Mouse (Mus musculus): ENCODE data around the gene Cst9. TPM values are rescaled to one million over a fixed set of nuclear protein-coding genes. Genes with fewer than 3 reads are reported as not detected.

Cst9 gene
- polyA plus RNA-seq, 1 experiment from 2014 or later = not detected

DNA sequence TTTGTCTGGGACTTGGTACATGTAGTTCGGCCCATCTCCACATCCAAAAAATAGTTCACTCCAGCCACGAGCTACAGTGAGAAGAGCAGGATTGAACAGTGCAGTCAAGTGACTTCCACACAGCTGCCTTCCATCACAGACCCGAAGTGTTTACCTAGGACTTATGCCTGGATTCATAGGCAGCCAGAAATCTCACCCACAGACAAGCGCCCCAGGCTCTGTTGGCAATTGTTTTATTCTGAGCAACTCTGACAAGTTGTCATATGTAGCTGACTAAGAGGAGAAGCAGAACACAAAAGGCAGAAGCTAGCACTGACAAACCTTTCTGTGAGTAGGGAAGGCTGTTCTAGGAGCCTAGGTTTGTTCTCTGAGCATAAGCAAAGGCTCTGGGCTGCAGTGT is 37.9 kb downstream of the Cst9 start:
- ATAC-seq (ENCODE audit: insufficient number of reproducible peaks, low FRiP score, low TSS enrichment, low read depth) = no peak
- Histone ChIP-seq H3K9me3 (ENCODE audit: control insufficient read depth, low read length) (no peaks in the 10 kb centered on the region), H3K36me3 (ENCODE audit: control insufficient read depth, insufficient read depth, low read length) (no peaks in the 10 kb centered on the region; the same call in 1 of the 2 replicates), H3K4me3 (ENCODE audit: low read depth, low read length) (no peak overlapping the region), H3K27ac (replicated peaks; ENCODE audit: low read depth, low read length) (no peak overlapping the region), H3K9ac (ENCODE audit: low read length) (no peak overlapping the region; the same call in 1 of the 2 replicates), H3K4me2 (ENCODE audit: low read depth, severe bottlenecking) (no peak overlapping the region; the same call in 1 of the 2 replicates), H3K4me1 (ENCODE audit: control insufficient read depth, insufficient read depth, low read length) (peaks cover 10% of the 10 kb centered on the region), H3K27me3 (ENCODE audit: control insufficient read depth, insufficient read depth, low read length) (no peaks in the 10 kb centered on the region)
- no peak for DNase-seq (ENCODE audit: low spot score)
- 86% methylated on average over 4 of the region's 4 CpGs for WGBS

GRCm38 (mm10) chr2:148874224-148874616 is 39.3 kb downstream of the Cst9 start:
- Histone ChIP-seq H3K27me3 (ENCODE audit: control insufficient read depth, insufficient read depth, low read length) (no peaks in the 10 kb centered on the region), H3K9me3 (ENCODE audit: control insufficient read depth, low read length) (no peaks in the 10 kb centered on the region), H3K4me1 (ENCODE audit: control insufficient read depth, insufficient read depth, low read length) (peaks cover 10% of the 10 kb centered on the region), H3K4me3 (ENCODE audit: low read depth, low read length) (peak overlapping the region; percentile 91), H3K9ac (ENCODE audit: low read length) (peak overlapping the region; percentile 22; the same call in 1 of the 2 replicates), H3K36me3 (ENCODE audit: control insufficient read depth, insufficient read depth, low read length) (no peaks in the 10 kb centered on the region; the same call in 1 of the 2 replicates), H3K27ac (replicated peaks; ENCODE audit: low read depth, low read length) (no peak overlapping the region), H3K4me2 (ENCODE audit: low read depth, severe bottlenecking) (peak overlapping the region; percentile 78)
- WGBS = 61% methylated on average over 3 of the region's 3 CpGs
- ATAC-seq (ENCODE audit: insufficient number of reproducible peaks, low FRiP score, low TSS enrichment, low read depth) = no peak
- no peak for DNase-seq (ENCODE audit: low spot score)

GRCm38 (mm10) chr2:148874617-148875334 is 39.8 kb downstream of the Cst9 start:
- Histone ChIP-seq H3K27me3 (ENCODE audit: control insufficient read depth, insufficient read depth, low read length) (no peaks in the 10 kb centered on the region), H3K36me3 (ENCODE audit: control insufficient read depth, insufficient read depth, low read length) (no peaks in the 10 kb centered on the region; the same call in 1 of the 2 replicates), H3K9ac (ENCODE audit: low read length) (peak overlapping the region; percentile 85), H3K4me1 (ENCODE audit: control insufficient read depth, insufficient read depth, low read length) (peaks cover 10% of the 10 kb centered on the region), H3K4me3 (ENCODE audit: low read depth, low read length) (peak overlapping the region; percentile 91), H3K4me2 (ENCODE audit: low read depth, severe bottlenecking) (peak overlapping the region; percentile 78), H3K9me3 (ENCODE audit: control insufficient read depth, low read length) (no peaks in the 10 kb centered on the region), H3K27ac (replicated peaks; ENCODE audit: low read depth, low read length) (peak overlapping the region; percentile 85)
- WGBS = under 1% methylated on average over 34 of the region's 34 CpGs
- ATAC-seq (ENCODE audit: insufficient number of reproducible peaks, low FRiP score, low TSS enrichment, low read depth) (peak; percentile 42; the same call in 1 of the 2 replicates), DNase-seq (ENCODE audit: low spot score) (peak; percentile 40)

GRCm38 (mm10) chr2:148875335-148875811 is 40.4 kb downstream of the Cst9 start, which contains the start of gene Cst3:
TSS of gene Cst3 (minus strand) at chr2:148875692.
- ATAC-seq (ENCODE audit: insufficient number of reproducible peaks, low FRiP score, low TSS enrichment, low read depth) = peak; percentile 97
- Histone ChIP-seq H3K4me3 (ENCODE audit: low read depth, low read length) (peak within 1 kb of the TSS; percentile 91), H3K27ac (replicated peaks; ENCODE audit: low read depth, low read length) (peak within 1 kb of the TSS; percentile 85), H3K36me3 (ENCODE audit: control insufficient read depth, insufficient read depth, low read length) (no peaks in the 10 kb centered on the region; the same call in 1 of the 2 replicates), H3K9ac (ENCODE audit: low read length) (peak within 1 kb of the TSS; percentile 85), H3K27me3 (ENCODE audit: control insufficient read depth, insufficient read depth, low read length) (no peaks in the 10 kb centered on the region), H3K9me3 (ENCODE audit: control insufficient read depth, low read length) (no peaks in the 10 kb centered on the region), H3K4me2 (ENCODE audit: low read depth, severe bottlenecking) (peak within 1 kb of the TSS; percentile 78), H3K4me1 (ENCODE audit: control insufficient read depth, insufficient read depth, low read length) (peaks cover 10% of the 10 kb centered on the region)
- under 1% methylated on average over 19 of the region's 19 CpGs for WGBS
- DNase-seq (ENCODE audit: low spot score) = peak; percentile 95

DNA sequence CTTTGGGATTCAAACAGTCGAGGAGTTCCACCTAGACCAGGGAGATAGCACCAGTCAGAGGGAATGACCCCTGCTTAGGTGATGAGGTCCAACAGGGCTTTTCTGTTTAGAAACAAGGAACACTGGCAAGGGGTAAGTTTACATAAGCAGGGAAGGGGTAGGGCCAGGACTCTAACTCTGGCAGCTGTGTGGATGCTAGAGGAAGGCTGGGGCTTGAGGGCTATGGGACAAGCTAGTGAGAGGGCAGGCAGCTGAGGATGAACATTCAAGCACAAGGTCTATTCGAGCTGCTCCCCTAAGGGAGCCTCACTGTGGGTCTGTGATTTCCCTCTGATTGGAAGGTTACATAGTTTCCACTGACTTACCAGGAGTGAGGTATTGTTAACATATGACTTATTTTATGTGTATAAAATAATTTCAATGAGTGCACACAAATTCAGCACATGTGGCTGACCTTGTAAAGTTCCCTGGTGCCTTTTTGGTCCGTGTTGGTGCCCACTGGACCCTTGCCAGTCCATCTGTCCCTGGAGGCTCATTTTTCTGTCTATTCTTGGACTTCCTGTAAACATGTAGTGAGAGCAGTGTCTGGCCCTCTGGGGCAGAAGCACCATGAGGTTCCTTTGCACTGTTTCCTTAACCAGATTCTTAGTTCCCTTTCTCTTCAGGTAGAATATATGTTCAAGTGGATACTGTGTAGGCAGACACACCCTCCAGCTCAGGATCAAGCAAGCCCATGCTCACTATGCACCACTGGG is 42.2 kb downstream of the Cst9 start:
- WGBS = 48% methylated on average over 3 of the region's 3 CpGs
- no peak overlapping the region for H3K9ac ChIP-seq (ENCODE audit: low read length)
- H3K9me3 ChIP-seq (ENCODE audit: control insufficient read depth, low read length) = no peaks in the 10 kb centered on the region
- H3K4me1 ChIP-seq (ENCODE audit: control insufficient read depth, insufficient read depth, low read length) = peaks cover 10% of the 10 kb centered on the region
- no peak overlapping the region for H3K4me3 ChIP-seq (ENCODE audit: low read depth, low read length)
- no peak overlapping the region for H3K4me2 ChIP-seq (ENCODE audit: low read depth, severe bottlenecking)
- no peaks in the 10 kb centered on the region for H3K36me3 ChIP-seq (ENCODE audit: control insufficient read depth, insufficient read depth, low read length)
- no peaks in the 10 kb centered on the region for H3K27me3 ChIP-seq (ENCODE audit: control insufficient read depth, insufficient read depth, low read length)
- DNase-seq (ENCODE audit: low spot score) = no peak
- no peak overlapping the region for H3K27ac ChIP-seq (replicated peaks; ENCODE audit: low read depth, low read length)
- ATAC-seq (ENCODE audit: insufficient number of reproducible peaks, low FRiP score, low TSS enrichment, low read depth) = no peak

DNA sequence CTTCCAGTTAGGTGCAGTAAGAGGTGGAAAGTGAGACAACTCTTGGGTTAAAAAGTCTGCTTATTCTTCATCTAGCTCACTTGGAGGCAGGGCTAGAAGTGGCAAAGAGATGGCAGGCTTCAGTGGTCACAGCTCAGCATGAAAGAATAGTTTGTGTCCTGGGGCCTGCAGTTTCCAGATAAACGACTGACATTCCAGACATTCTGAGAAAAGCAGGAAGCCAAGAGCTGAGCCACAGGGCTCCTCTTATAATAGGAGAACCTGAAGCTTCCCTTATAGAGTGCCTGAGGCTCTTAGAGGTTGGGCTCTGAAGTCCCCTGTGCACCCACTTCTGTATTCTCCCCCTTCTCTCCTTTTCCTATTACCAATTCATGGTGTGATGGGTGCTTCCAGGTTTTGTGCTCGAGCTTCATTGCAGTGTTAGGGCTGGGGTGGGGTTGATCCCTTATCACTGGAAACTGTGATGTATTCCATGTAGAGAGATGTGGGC is 43.7 kb downstream of the Cst9 start:
- H3K4me2 ChIP-seq (ENCODE audit: low read depth, severe bottlenecking) = no peak overlapping the region
- no peak overlapping the region for H3K27ac ChIP-seq (replicated peaks; ENCODE audit: low read depth, low read length)
- peaks cover 6% of the 10 kb centered on the region for H3K4me1 ChIP-seq (ENCODE audit: control insufficient read depth, insufficient read depth, low read length)
- H3K4me3 ChIP-seq (ENCODE audit: low read depth, low read length) = no peak overlapping the region
- no peaks in the 10 kb centered on the region for H3K9me3 ChIP-seq (ENCODE audit: control insufficient read depth, low read length)
- no peak overlapping the region for H3K9ac ChIP-seq (ENCODE audit: low read length)
- DNase-seq (ENCODE audit: low spot score) (no peak), ATAC-seq (ENCODE audit: insufficient number of reproducible peaks, low FRiP score, low TSS enrichment, low read depth) (no peak)
- no peaks in the 10 kb centered on the region for H3K27me3 ChIP-seq (ENCODE audit: control insufficient read depth, insufficient read depth, low read length)
- no peaks in the 10 kb centered on the region for H3K36me3 ChIP-seq (ENCODE audit: control insufficient read depth, insufficient read depth, low read length)
- WGBS = 10% methylated on average over 2 of the region's 2 CpGs

DNA sequence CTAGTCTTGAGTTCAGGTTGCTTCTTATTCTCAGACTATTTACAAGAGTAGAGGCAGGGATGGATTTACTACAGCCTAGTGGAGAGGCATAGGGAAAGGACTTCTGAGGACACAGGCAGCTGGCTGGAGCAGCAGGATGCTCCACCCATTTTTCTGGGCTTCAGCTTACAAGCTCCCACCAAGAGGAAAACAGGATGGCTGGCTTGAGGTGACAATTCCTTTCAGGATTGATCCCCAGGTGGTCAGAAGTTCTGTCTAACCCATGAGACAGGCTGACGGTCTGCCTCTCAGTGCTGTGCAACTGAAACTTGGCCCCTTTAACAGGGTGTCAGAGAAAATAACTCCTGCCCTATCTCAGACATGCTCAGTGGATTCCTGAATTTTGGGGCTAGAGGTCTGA is 44.3 kb downstream of the Cst9 start:
- Histone ChIP-seq H3K4me1 (ENCODE audit: control insufficient read depth, insufficient read depth, low read length) (peaks cover 1% of the 10 kb centered on the region), H3K9ac (ENCODE audit: low read length) (no peak overlapping the region), H3K36me3 (ENCODE audit: control insufficient read depth, insufficient read depth, low read length) (no peaks in the 10 kb centered on the region), H3K27ac (replicated peaks; ENCODE audit: low read depth, low read length) (no peak overlapping the region), H3K27me3 (ENCODE audit: control insufficient read depth, insufficient read depth, low read length) (no peaks in the 10 kb centered on the region), H3K4me2 (ENCODE audit: low read depth, severe bottlenecking) (no peak overlapping the region), H3K9me3 (ENCODE audit: control insufficient read depth, low read length) (no peaks in the 10 kb centered on the region), H3K4me3 (ENCODE audit: low read depth, low read length) (no peak overlapping the region)
- ATAC-seq (ENCODE audit: insufficient number of reproducible peaks, low FRiP score, low TSS enrichment, low read depth) (no peak), DNase-seq (ENCODE audit: low spot score) (no peak)
- WGBS = 33% methylated on average over 1 of the region's 1 CpGs

- H3K4me2 ChIP-seq (ENCODE audit: low read depth, severe bottlenecking) = no peak overlapping the region
- H3K36me3 ChIP-seq (ENCODE audit: control insufficient read depth, insufficient read depth, low read length) = no peaks in the 10 kb centered on the region
- DNase-seq (ENCODE audit: low spot score) (no peak), ATAC-seq (ENCODE audit: insufficient number of reproducible peaks, low FRiP score, low TSS enrichment, low read depth) (no peak)
- no peaks in the 10 kb centered on the region for H3K27me3 ChIP-seq (ENCODE audit: control insufficient read depth, insufficient read depth, low read length)
- H3K9ac ChIP-seq (ENCODE audit: low read length) = no peak overlapping the region
- H3K27ac ChIP-seq (replicated peaks; ENCODE audit: low read depth, low read length) = no peak overlapping the region
- no peak overlapping the region for H3K4me3 ChIP-seq (ENCODE audit: low read depth, low read length)
- H3K9me3 ChIP-seq (ENCODE audit: control insufficient read depth, low read length) = no peaks in the 10 kb centered on the region
- no peaks in the 10 kb centered on the region for H3K4me1 ChIP-seq (ENCODE audit: control insufficient read depth, insufficient read depth, low read length)
Measured at GRCm38 (mm10) chr2:148884738-148885137, 49.8 kb downstream of the Cst9 start.

All from limb, embryonic 11.5 days (tissue).